Mouse (Mus musculus) adrenal gland, adult 8-10 months (tissue): ENCODE results near the gene Pef1. TPM values are rescaled to one million over a fixed set of nuclear protein-coding genes. Genes with fewer than 3 reads are reported as not detected.

Experiments used
- DNase-seq: peaks from one replicate; pipeline ENCODE4 v3.0.0; 2022
- total RNA-seq, 4 experiments: library from RNA; stranded (reverse); gene quantifications; 2 replicates each; pipeline ENCODE4 v1.2.4; 2022

Gene Pef1
- total RNA-seq, 4 experiments from 2014 or later: 81.1 to 93.8 (median 85.9) TPM

- no peak for DNase-seq
These were observed 7.2 kb upstream of the Pef1 start for GRCm38 (mm10) chr4:130095137-130095536.

GRCm38 (mm10) chr4:130101183-130101582, 1.2 kb upstream of the Pef1 start:
- no peak for DNase-seq

DNA sequence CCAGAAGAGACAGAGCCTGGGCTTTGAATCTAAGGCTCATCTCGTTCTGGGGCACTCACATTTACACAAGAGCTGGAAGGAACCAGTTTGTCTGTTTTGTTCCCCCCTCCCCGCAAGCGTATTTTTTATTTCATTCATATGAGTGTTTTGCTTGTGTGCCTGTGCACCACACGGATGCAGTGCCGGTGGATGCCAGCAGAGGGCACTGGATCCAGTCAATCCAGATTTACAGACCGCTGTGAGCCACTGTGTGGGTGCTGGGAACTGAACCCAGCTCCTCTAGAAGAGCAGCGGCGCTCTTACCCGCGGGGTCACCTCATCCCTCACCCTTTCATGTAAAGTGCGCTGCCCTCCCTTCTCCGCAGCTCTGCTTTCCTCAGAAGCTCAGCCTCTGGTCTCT, 1.3 kb downstream of the Pef1 start:
- no peak for DNase-seq

DNA sequence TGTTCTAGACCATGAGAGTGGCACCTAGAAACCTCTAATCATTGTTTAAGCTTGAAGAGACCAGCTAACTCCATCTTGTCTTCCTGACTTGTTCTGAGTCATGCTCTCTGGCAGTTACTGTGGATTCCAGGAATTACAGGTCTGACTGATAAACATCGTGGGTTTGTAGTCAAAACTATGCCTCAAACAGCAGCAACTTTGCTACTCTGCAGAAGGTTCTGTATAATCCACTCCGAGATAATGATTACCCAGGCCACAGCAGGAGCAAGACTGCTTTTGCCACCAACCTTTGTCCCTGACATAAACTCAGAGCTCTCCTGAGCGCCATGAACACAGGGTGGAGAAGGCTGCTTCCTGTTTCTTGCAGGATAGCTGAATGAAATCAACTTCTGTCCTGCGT, 2.2 kb downstream of the Pef1 start:
- DNase-seq: no peak

- no peak for DNase-seq
These were observed 4.7 kb downstream of the Pef1 start for GRCm38 (mm10) chr4:130107065-130107443.

DNA sequence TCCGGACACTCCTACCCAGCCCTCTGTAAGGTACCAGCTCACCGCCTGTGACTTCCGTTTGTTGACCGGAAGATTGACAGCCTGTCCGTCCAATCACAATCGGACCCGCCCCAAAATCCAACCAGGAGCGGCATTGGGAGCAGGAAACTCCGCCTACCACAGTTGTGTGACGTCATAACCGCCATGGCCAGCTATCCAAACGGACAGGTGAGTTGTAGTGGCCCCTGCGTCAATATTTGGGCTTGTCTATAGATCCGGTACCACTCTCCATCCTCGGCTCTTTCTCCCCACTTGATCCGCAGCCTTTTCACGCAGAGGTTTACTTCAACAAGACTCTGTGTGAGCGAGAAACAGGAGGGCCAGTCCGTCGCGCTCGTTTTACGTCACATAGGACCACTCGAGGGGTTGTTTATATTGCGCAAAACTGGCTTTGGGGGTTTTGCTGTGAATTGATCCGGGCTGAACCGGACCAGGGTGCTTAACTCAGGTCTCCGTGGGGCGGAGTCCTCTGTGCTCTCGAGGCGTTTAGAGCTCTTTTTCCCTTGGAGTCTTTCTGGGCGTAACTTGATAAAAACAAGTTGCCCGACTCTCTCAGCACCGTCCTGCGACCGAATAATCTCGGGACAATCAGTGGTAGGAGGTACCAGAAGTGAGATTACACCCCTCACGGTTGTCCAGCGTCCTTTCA, 5.2 kb downstream of the Pef1 start:
- DNase-seq: peak; percentile 99

DNA sequence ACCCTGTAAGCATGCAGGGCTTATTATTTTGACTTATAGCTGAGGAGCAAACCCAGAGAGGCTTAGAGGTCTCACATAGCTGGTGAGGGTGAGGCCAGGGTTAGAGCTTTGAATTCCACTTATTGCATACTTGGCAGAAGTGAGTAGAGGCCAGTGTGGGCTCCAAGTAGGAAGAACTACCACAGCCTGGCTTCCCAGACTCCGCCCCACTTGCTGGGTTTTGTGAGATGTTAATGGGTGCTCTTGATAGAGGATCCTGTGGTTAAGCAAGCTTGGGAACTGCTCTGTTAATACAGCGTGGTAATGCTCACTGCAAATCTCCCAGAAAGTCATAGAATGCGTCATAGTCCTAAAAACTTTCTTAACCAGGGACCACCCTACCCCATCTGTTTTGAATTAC, 6.6 kb downstream of the Pef1 start:
- no peak for DNase-seq

DNA sequence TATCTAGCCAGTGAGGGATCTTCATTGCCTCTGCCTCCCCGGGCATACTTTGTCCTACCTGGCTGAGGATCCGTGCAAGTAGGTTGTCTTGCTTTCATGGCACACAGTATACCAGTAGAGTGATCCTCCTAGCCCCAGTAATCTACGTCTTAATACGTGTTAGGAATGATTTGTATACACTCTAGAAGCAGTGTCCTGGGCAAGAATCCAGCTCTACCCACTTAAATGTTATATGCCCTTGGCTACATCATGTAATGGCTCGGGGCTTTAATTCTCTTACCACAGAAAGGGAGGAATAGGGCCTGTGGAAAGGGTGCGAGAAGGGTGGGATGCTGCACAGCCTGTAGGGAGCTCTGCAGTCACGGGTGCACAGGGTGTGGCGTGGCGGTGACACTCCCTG, 7.3 kb downstream of the Pef1 start:
- no peak for DNase-seq

DNA sequence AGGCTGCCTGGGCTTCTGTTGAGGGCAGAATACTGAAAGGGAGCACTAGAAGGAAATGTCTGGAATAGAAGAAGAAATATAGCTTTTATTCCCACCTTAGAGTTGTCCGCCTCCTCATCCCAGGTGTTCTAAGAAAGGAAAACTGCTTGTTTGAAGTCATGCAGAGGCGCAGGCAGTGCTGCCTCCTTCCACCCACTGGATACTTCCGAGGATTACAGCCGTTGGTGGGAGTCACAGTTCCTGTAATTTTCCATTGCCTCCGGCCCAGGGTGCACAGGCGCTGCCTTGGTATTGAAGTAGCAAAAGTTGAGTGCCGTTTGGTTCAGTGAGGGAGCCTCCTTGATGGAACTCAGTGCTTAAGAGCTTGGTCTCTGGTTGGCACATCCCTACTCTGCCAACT, 7.7 kb downstream of the Pef1 start:
- no peak for DNase-seq

DNA sequence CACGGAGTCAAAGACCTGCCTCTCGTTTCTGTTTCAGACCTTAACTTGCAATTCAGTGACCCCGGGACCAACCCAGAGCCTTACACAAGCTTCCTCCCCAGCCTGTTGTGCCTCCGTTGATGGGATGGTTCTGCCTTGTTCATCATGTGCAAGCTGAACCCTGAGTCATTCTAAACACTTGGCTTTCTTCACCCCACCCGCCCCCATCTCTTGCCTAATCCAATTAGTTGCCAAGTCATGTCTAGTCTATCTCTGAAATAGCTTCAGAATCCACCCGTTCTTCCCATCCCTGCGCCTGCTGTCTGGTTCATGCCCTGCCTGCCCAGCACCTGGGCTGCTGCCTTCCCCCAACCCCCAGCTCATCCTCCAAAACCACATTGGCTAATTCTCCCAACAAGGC, 9.9 kb downstream of the Pef1 start:
- peak; percentile 74 for DNase-seq

DNA sequence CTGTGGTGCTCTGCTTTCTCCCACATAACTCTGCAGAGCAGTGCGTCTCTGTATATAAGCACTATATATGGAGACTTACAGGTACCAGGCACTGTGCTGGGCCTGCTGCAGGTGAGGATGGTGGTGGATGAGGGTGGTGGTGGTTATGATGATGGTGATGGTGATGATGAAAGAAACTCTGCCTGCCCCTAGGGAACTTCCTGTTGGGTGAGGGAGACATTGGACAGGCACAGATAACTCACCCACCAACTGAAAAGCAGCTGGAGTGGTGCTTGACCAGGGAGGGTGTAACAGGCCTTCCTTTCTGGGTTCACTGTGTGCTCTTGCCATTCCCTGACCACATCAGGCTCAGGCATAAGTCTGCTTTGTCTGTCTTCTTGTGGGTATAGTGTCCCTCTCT, 10.4 kb downstream of the Pef1 start:
- no peak for DNase-seq

DNA sequence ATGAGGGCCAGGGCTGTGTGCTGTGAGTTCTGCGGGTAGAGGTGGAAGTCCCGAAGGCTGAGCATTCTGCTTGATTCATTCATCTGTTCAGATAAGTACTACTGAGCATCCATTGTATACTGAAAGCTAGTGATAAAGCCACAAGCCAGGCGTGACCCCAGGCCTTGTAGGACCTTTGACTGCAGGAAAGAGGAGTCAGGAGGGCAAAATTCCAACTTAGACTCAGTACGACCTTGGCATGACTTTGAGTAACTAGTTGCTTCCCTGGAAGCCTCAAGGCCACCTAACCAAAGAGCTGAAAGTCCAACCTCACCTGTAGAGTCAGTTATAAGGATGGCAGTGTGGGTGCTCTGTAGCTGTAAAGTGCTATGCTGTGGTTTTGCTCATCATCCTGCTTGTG, 18.4 kb downstream of the Pef1 start:
- DNase-seq: no peak

GRCm38 (mm10) chr4:130121560-130121959, 19.2 kb downstream of the Pef1 start:
- DNase-seq: no peak

- DNase-seq: no peak
These were observed 20.7 kb downstream of the Pef1 start for GRCm38 (mm10) chr4:130123020-130123419.

DNA sequence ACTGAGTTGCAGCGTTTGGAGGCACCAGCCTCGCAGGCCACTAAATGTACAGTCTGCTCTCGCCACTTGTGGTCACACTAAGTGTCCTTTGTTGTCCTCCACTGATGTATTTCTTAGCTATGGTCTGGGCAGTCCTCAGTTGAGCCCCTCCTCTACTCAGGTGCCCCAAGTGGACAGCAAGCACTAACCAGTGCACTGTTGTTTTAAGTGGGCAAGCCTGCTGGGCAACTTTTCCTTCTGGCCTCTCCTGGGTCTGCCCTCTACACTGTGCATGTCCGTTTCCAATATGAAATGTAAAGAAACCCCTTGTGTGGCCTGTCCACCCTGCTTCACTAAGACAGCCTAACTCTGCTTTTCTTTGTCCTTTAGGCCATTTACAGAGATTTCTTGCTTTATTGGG, 21.8 kb downstream of the Pef1 start:
- no peak for DNase-seq

DNA sequence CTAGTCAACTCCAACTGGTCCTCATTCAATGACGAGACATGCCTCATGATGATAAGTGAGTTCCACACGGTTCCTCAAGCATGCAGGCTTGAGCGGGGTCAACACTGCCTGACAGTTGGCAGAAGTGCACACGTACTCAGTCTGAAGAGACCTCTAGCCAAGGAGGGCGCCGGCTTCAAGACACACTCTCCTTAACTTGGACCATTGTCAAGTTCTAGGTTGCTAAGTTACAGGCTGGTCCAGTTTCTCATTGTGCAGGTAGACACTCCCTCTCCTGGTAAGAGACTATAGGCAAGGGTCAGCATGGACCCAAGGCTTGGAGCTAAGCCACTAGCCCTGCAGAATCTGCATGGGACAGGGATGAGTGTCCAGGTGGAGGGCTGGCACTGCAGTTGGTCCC, 22.8 kb downstream of the Pef1 start:
- no peak for DNase-seq

DNA sequence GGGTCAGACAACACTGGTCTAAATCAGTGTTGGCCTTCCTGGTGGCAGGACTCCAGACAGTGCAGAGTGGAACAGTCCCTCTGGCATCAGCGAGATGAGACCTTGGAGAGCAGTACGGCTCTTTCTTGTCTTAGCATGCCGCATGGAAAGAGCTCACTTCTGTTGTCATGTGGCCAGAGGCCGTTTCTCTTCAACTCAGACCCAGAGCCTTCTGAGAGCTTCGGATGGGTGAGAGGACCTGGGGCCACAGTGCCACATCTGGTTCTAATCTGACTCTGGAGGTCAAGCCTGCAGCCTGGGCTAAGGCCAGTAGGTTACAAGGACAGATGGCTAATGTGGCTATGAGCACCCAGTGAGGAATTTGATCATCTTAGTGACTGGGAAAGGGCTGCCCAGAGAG, 23.6 kb downstream of the Pef1 start:
- DNase-seq: peak; percentile 72

DNA sequence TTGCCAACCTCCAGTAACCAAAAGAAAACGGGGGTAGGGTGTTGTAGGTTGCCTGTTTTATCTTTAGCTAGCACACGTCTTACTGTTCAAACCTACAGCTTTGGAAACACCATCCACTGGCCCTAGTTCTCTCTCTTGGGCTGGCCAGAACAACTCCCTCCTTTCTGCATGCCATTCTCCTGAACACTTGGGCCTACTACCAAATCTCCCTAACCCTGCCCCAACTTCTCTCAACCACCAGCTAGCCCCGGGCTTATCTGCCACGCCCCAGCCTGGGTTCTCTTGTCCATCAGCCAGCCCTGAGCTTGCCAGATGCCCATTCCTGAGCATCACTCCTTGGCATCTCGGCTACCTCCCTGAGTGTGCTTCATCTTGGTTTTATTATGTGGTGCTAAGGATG, 26.5 kb downstream of the Pef1 start:
- DNase-seq: no peak

- DNase-seq: no peak
These were observed 27.7 kb downstream of the Pef1 start for GRCm38 (mm10) chr4:130130082-130130481.

- peak; percentile 60 for DNase-seq
These were observed 28.4 kb downstream of the Pef1 start for GRCm38 (mm10) chr4:130130641-130131350.

DNA sequence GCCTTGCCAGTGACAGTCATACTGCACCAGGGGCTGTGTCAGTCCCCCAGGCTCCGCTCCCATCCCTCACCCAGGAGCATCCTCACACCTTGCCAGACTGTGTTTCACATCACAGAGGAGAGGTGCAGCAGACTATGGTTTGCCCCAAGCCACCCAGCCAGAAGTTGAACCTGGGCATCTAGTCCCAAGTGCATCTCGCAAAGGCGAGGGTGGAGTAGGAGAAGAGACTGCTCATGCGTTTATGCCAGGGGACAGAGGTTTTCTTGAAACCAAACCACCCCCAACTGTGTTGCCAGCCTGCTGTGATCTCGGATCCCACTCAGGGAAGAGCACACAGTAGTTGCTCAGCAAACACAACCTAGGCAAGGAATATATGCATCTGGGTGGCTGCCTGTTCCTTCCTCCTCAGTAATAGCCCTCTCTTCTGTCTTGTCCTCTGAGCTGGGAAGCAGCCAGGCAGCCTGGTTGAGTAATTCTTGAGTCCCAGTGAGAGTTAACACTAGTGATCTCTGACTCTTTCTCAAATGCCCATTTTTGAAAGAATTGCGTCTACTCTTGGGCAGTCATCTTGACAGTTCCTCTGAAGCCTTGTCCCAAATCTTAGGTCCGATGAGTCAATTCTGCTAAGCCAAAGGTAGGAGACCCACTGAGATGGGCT, 29.2 kb downstream of the Pef1 start:
- DNase-seq: no peak

DNA sequence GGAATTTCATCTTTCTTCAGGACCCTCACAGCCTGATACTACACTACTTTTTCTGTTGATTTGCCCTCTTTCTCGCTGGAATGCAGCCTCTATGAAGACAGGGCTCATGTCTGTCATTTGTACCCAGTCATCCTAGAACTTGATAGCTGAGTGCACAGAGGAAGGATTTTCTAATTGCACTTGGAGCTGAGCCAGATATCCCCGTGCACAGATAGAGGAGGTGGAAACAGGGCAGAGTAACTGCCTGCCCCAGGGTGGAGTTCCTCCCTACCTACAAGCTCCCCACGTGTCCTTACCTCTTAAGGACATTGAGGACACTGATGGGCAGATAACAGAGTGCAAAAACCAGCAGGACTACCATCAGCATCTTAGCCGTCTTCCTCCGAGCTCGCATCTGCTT, 31.0 kb downstream of the Pef1 start:
- DNase-seq: no peak

- peak; percentile 45 for DNase-seq
These were observed 36.3 kb downstream of the Pef1 start for GRCm38 (mm10) chr4:130138441-130139213.
